Mouse (Mus musculus): Measurements from ENCODE around the gene C1qtnf7. TPM values are rescaled to one million over a fixed set of nuclear protein-coding genes. Genes with fewer than 3 reads are reported as not detected.

Gene C1qtnf7
- polyA plus RNA-seq, 1 experiment, result not detected

DNA sequence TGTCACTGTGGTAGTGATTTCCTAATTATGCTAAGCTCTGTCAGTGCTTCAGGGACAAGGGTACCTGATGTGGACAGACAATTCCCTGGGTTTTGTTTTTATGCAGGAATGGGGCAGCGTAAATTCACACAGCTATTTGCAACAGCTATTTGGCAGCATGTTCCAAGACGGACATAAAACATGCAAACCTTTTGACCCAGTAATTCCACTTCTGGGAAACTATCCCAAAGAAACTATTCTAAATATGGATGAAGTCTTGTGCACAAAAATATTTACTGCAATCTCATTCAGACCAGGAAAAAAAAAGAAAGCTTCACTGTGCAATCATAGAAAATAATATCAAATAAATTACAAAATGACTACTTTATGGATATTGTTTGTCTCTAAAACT lies 74.1 kb downstream of the C1qtnf7 start:
- Histone ChIP-seq H3K36me3 (ENCODE audit: control insufficient read depth, insufficient read depth) (no peaks in the 10 kb centered on the region), H3K27me3 (ENCODE audit: control insufficient read depth, insufficient read depth, insufficient read length) (no peaks in the 10 kb centered on the region), H3K79me2 (ENCODE audit: control insufficient read depth, insufficient read depth) (no peaks in the 10 kb centered on the region), H3K4me3 (ENCODE audit: insufficient read depth, poor library complexity, severe bottlenecking) (no peak overlapping the region), H3ac (ENCODE audit: control insufficient read depth, insufficient read length, low read depth) (no peak overlapping the region), H3K79me3 (ENCODE audit: low read depth) (no peaks in the 10 kb centered on the region)
- TF ChIP-seq MYOG (IDR thresholded peaks at IDR 0.05; ENCODE audit: control insufficient read depth, extremely low read depth, insufficient read length) (no peak), CEBPB (IDR thresholded peaks at IDR 0.05; ENCODE audit: low read depth) (no peak), USF1 (IDR thresholded peaks at IDR 0.05; ENCODE audit: low read depth) (no peak), FOSL1 (IDR thresholded peaks at IDR 0.05; ENCODE audit: insufficient read depth, low read length, poor library complexity, severe bottlenecking) (no peak), MYOD1 (IDR thresholded peaks at IDR 0.05; ENCODE audit: control insufficient read depth, insufficient read length, low read depth) (no peak), MAX (IDR thresholded peaks at IDR 0.05) (no peak), CTCF (IDR thresholded peaks at IDR 0.05; ENCODE audit: control insufficient read depth, insufficient read depth, insufficient read length) (no peak)

DNA sequence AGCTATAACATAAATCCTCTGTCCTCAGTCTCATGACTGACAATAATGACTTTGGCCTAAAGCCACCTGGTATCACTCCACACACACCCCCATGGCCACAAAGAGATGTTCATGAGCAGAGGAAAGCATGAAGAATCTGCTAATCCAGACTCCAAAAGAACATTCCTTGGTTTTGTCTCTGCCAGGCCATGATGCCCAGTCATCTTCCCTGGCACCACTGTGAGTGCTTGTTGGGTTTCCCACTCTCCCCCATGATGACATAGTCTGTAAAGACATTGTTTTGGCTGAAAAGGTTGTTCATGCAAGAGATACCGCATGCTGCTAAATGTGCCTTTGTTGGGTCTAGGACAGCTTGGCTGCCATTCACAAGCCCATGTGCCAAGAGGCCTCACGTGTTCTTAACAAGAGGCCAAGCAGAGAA lies 75.0 kb downstream of the C1qtnf7 start:
- no peak overlapping the region for H3ac ChIP-seq (ENCODE audit: control insufficient read depth, insufficient read length, low read depth)
- TF ChIP-seq MAX (IDR thresholded peaks at IDR 0.05) (no peak), CTCF (IDR thresholded peaks at IDR 0.05; ENCODE audit: control insufficient read depth, insufficient read depth, insufficient read length) (no peak)
- H3K27me3 ChIP-seq (ENCODE audit: control insufficient read depth, insufficient read depth, insufficient read length), result no peaks in the 10 kb centered on the region
- H3K79me3 ChIP-seq (ENCODE audit: low read depth), result no peaks in the 10 kb centered on the region
- H3K79me2 ChIP-seq (ENCODE audit: control insufficient read depth, insufficient read depth), result no peaks in the 10 kb centered on the region
- no peak overlapping the region for H3K4me3 ChIP-seq (ENCODE audit: insufficient read depth, poor library complexity, severe bottlenecking)
- no peaks in the 10 kb centered on the region for H3K36me3 ChIP-seq (ENCODE audit: control insufficient read depth, insufficient read depth)

DNA sequence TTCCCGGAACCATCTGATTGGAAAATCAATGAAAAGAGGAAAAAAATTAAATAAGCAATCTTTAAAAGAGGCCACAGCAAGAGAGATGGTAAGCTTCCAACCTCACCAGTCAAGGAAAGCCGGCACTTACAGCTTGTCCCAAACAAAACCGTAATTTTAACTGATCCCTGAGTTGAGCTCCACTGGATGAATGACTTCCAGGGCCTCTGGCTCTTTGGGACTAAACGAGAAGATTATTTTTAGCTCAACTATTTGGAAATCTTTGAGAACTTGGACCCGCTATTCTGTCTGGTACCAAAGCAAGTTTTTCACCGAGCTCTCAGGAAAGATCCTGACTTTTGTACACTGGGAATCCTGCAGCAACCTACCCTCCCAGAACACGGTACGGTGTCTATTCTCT lies 86.3 kb downstream of the C1qtnf7 start:
- H3K27me3 ChIP-seq (ENCODE audit: control insufficient read depth, insufficient read depth, insufficient read length), result no peaks in the 10 kb centered on the region
- H3K4me3 ChIP-seq (ENCODE audit: insufficient read depth, poor library complexity, severe bottlenecking), result no peak overlapping the region
- H3ac ChIP-seq (ENCODE audit: control insufficient read depth, insufficient read length, low read depth), result no peak overlapping the region
- no peaks in the 10 kb centered on the region for H3K36me3 ChIP-seq (ENCODE audit: control insufficient read depth, insufficient read depth)
- no peaks in the 10 kb centered on the region for H3K79me2 ChIP-seq (ENCODE audit: control insufficient read depth, insufficient read depth)
- TF ChIP-seq FOSL1 (IDR thresholded peaks at IDR 0.05; ENCODE audit: insufficient read depth, low read length, poor library complexity, severe bottlenecking) (no peak), MAX (IDR thresholded peaks at IDR 0.05) (no peak), MYOD1 (IDR thresholded peaks at IDR 0.05; ENCODE audit: control insufficient read depth, insufficient read length, low read depth) (no peak), USF1 (IDR thresholded peaks at IDR 0.05; ENCODE audit: low read depth) (no peak), MYOG (IDR thresholded peaks at IDR 0.05; ENCODE audit: control insufficient read depth, extremely low read depth, insufficient read length) (no peak), CEBPB (IDR thresholded peaks at IDR 0.05; ENCODE audit: low read depth) (no peak), CTCF (IDR thresholded peaks at IDR 0.05; ENCODE audit: control insufficient read depth, insufficient read depth, insufficient read length) (no peak)
- no peaks in the 10 kb centered on the region for H3K79me3 ChIP-seq (ENCODE audit: low read depth)

DNA sequence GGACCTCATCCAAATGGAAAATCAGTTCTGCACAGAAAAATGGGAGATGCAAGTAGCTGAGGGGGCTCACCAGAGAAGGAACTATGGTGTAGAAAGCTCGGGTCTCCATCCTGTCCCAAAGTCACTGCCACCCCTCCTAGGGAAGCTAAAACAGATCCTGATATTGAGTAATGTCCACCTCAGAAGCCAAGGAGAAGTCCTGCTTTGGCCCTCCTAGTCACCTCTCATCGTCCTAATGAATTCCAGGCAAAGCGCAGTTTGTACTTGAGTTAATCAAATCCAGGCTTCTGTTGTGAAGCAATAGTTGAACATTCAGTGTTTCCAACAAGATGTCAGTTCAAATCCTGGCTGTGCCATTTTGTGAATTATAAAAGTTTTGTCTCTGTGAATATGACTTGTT lies 87.2 kb downstream of the C1qtnf7 start:
- Histone ChIP-seq H3K36me3 (ENCODE audit: control insufficient read depth, insufficient read depth) (no peaks in the 10 kb centered on the region), H3K4me3 (ENCODE audit: insufficient read depth, poor library complexity, severe bottlenecking) (no peak overlapping the region), H3K27me3 (ENCODE audit: control insufficient read depth, insufficient read depth, insufficient read length) (no peaks in the 10 kb centered on the region), H3K79me3 (ENCODE audit: low read depth) (no peaks in the 10 kb centered on the region), H3K79me2 (ENCODE audit: control insufficient read depth, insufficient read depth) (no peaks in the 10 kb centered on the region), H3ac (ENCODE audit: control insufficient read depth, insufficient read length, low read depth) (no peak overlapping the region)
- TF ChIP-seq USF1 (IDR thresholded peaks at IDR 0.05; ENCODE audit: low read depth) (no peak), MYOG (IDR thresholded peaks at IDR 0.05; ENCODE audit: control insufficient read depth, extremely low read depth, insufficient read length) (no peak), FOSL1 (IDR thresholded peaks at IDR 0.05; ENCODE audit: insufficient read depth, low read length, poor library complexity, severe bottlenecking) (no peak), CTCF (IDR thresholded peaks at IDR 0.05; ENCODE audit: control insufficient read depth, insufficient read depth, insufficient read length) (no peak), MYOD1 (IDR thresholded peaks at IDR 0.05; ENCODE audit: control insufficient read depth, insufficient read length, low read depth) (no peak), CEBPB (IDR thresholded peaks at IDR 0.05; ENCODE audit: low read depth) (no peak)

DNA sequence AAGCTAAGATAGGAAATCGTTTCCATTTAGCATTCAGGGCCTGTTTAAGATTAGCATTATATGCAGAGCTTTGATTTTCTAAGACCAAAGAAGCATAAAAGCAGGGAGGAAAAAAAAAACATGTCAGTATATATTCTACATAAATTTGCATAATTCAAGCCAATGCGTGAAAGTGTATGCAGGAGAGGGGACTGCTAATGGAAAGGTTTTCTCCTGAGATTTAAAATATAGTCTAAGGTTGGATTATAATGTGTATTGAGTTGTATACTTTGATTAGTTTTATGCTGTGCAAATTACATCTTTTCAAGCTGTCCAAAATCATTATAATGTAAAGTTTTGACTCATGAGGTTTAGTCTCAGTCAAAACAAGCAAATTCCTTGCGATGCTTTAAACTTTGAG lies 88.2 kb downstream of the C1qtnf7 start:
- Histone ChIP-seq H3K79me3 (ENCODE audit: low read depth) (no peaks in the 10 kb centered on the region), H3K4me3 (ENCODE audit: insufficient read depth, poor library complexity, severe bottlenecking) (no peak overlapping the region), H3K36me3 (ENCODE audit: control insufficient read depth, insufficient read depth) (no peaks in the 10 kb centered on the region), H3ac (ENCODE audit: control insufficient read depth, insufficient read length, low read depth) (no peak overlapping the region), H3K79me2 (ENCODE audit: control insufficient read depth, insufficient read depth) (no peaks in the 10 kb centered on the region), H3K27me3 (ENCODE audit: control insufficient read depth, insufficient read depth, insufficient read length) (no peaks in the 10 kb centered on the region)
- TF ChIP-seq FOSL1 (IDR thresholded peaks at IDR 0.05; ENCODE audit: insufficient read depth, low read length, poor library complexity, severe bottlenecking) (no peak), MAX (IDR thresholded peaks at IDR 0.05) (no peak), MYOG (IDR thresholded peaks at IDR 0.05; ENCODE audit: control insufficient read depth, extremely low read depth, insufficient read length) (no peak), CEBPB (IDR thresholded peaks at IDR 0.05; ENCODE audit: low read depth) (no peak), MYOD1 (IDR thresholded peaks at IDR 0.05; ENCODE audit: control insufficient read depth, insufficient read length, low read depth) (no peak), CTCF (IDR thresholded peaks at IDR 0.05; ENCODE audit: control insufficient read depth, insufficient read depth, insufficient read length) (no peak)

DNA sequence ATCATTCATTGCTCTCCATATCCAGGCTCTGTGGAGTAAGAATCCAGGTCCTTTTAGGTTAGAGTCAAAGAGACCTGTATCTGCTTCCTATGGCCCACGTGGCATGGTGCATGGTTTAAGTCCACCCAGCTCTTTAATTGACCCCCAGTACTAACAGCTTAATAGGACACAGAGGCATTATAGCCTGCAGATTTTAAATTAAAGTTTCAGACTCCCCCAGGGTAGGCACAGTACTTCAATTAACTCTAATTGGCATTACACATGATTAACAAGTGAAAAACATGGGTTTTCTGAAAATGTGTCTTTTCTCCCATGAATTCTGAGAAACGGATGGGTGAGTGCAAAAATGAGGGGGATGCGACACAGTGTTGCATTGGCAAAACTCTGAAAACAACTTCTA lies 92.7 kb downstream of the C1qtnf7 start:
- H3K4me3 ChIP-seq (ENCODE audit: insufficient read depth, poor library complexity, severe bottlenecking), result no peak overlapping the region
- no peak overlapping the region for H3ac ChIP-seq (ENCODE audit: control insufficient read depth, insufficient read length, low read depth)

More for the DNA sequence above, 92.7 kb downstream of the C1qtnf7 start:
- H3K79me2 ChIP-seq (ENCODE audit: control insufficient read depth, insufficient read depth), result no peaks in the 10 kb centered on the region
- no peaks in the 10 kb centered on the region for H3K36me3 ChIP-seq (ENCODE audit: control insufficient read depth, insufficient read depth)
- H3K79me3 ChIP-seq (ENCODE audit: low read depth), result no peaks in the 10 kb centered on the region
- no peak for TF ChIP-seq USF1 (IDR thresholded peaks at IDR 0.05; ENCODE audit: low read depth)
- no peak for TF ChIP-seq CEBPB (IDR thresholded peaks at IDR 0.05; ENCODE audit: low read depth)
- TF ChIP-seq MYOD1 (IDR thresholded peaks at IDR 0.05; ENCODE audit: control insufficient read depth, insufficient read length, low read depth), result no peak
- TF ChIP-seq CTCF (IDR thresholded peaks at IDR 0.05; ENCODE audit: control insufficient read depth, insufficient read depth, insufficient read length), result no peak
- TF ChIP-seq MAX (IDR thresholded peaks at IDR 0.05), result no peak
- TF ChIP-seq FOSL1 (IDR thresholded peaks at IDR 0.05; ENCODE audit: insufficient read depth, low read length, poor library complexity, severe bottlenecking), result no peak
- no peaks in the 10 kb centered on the region for H3K27me3 ChIP-seq (ENCODE audit: control insufficient read depth, insufficient read depth, insufficient read length)
